Mouse (Mus musculus) lung, postnatal 10 days (tissue): ENCODE measurements around the gene Vmn2r44.
"Not testable (repeated sequence)": the region's sequence is repeated elsewhere in the genome, so short reads cannot be mapped to it uniquely, and the experiment has no call there.

Experiments
- DNase-seq: peaks from one replicate; pipeline ENCODE4 v3.0.0; 2021

Vmn2r44 gene

DNA sequence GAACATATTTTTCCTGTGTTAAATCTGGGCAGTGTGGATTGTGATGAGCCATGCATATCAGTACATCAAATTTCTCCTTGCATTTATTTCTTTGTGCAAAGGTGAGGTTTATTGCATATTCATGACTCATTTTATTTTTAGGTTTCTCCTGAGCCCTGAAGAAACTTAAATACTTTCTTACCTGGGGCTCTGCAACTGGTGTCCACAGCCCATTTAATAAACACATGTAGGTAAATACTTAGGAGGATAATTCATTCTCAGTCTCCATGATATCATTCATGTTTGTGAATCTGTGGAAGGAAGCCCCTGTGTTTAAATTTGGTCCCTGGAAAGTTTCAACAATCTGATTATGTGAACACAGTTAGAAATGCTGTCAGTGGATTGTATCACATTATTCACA lies at the start of gene Vmn2r44:
Gene Vmn2r44, minus strand, starts transcription at position 101 of the 400 bp plus-strand sequence.
- DNase-seq, result not testable (repeated sequence)

DNA sequence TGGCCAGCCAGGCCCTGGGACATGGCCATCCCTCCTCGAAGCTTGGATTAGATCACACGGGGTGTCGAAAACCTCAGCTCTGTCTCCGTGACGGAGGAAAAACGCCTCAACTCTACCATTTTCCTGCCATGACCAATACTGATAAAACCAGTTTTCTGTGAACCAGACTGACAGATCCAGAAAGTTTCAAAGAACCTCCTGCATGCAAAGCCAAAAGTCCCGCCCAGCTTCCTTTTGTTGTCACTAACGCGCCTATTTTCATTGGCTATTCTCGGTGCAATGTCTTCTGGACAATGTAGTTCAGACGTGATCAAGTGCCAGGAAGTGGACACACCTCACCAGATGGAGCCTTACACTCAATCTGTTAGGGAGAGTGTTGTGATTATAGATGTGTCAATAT lies 25.3 kb downstream of the Vmn2r44 start:
- peak; percentile 5 for DNase-seq
